Mouse (Mus musculus): ENCODE measurements around the gene Pank4. TPM values are rescaled to one million over a fixed set of nuclear protein-coding genes. Genes with fewer than 3 reads are reported as not detected.
A peak's percentile ranks its signal among the peaks of the same experiment; 100 is the strongest.

Pank4 gene
- total and polyA plus RNA-seq, 2 experiments from 2014 or later: 25.2 to 40.9 TPM

DNA sequence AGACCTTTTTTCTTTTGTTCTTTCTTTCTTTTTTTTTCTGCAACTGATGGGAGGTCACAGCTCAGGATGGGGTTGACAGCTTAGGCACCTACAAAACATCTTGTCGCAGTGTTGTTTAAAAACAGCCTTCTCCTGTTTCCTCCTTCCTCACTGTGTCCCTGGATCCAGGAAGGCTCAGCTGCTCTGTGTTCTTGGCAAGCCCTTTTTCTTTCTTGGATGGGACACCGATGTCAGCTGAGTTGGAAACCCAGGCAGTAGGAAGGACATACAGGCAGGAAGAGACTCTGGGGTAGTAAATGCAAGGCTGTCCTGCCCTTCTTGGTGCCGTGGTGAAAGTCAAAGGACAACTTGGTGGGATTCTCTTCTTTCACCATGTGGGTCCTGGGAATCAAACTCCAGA is 1.9 kb downstream of the Pank4 start:
- 33% methylated on average over 3 of the region's 3 CpGs for WGBS
- Histone ChIP-seq H3K4me2 (ENCODE audit: low read depth, low read length) (peak overlapping the region; percentile 84; the same call in 1 of the 2 replicates), H3K27me3 (ENCODE audit: insufficient read depth, low read length) (no peaks in the 10 kb centered on the region), H3K27ac (no peak overlapping the region), H3K9ac (replicated peaks; ENCODE audit: low read length) (peak overlapping the region; percentile 58; the same call in 1 of the 2 replicates), H3K36me3 (ENCODE audit: insufficient read depth, low read length) (peaks cover 19% of the 10 kb centered on the region), H3K4me1 (ENCODE audit: insufficient read depth, low read length) (peaks cover 12% of the 10 kb centered on the region), H3K4me3 (ENCODE audit: low read length) (no peak overlapping the region), H3K9me3 (ENCODE audit: low read length) (no peaks in the 10 kb centered on the region)
- ATAC-seq (no peak), DNase-seq (ENCODE audit: low spot score) (peak; percentile 3)
- TF ChIP-seq CTCF (IDR thresholded peaks at IDR 0.05; ENCODE audit: low read depth): no peak

- H3K9ac ChIP-seq (replicated peaks; ENCODE audit: low read length): no peak overlapping the region
- WGBS: 60% methylated on average over 5 of the region's 5 CpGs
- H3K4me2 ChIP-seq (ENCODE audit: low read depth, low read length): no peak overlapping the region
- H3K27ac ChIP-seq: no peak overlapping the region
- H3K4me1 ChIP-seq (ENCODE audit: insufficient read depth, low read length): peaks cover 12% of the 10 kb centered on the region
- ATAC-seq (no peak), DNase-seq (ENCODE audit: low spot score) (peak; percentile 85)
- H3K4me3 ChIP-seq (ENCODE audit: low read length): no peak overlapping the region
- no peaks in the 10 kb centered on the region for H3K9me3 ChIP-seq (ENCODE audit: low read length)
- H3K36me3 ChIP-seq (ENCODE audit: insufficient read depth, low read length): peaks cover 31% of the 10 kb centered on the region
- no peaks in the 10 kb centered on the region for H3K27me3 ChIP-seq (ENCODE audit: insufficient read depth, low read length)
- TF ChIP-seq CTCF (IDR thresholded peaks at IDR 0.05; ENCODE audit: low read depth): peak; percentile 68
Observed at GRCm38 (mm10) chr4:154967173-154967572, 3.2 kb downstream of the Pank4 start.

DNA sequence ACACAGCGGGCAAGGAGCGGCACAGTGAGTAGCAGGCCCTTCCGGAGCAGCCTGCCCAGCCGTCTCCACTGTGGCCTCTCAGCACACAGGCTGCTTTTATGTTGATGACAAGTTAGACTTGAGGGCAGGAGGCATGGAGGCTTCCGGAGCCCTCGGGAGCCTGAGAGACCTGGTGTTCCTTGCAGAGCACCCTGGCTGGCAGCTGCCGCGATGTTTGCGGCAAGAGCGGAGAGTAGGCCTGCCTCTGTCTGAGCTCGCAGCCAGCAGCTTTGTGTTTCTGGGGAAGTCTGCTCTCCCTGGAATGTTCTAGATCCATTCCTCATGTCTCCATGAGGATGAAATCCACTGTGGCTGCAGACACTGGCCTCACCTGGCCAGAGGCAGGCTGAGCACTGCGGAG is 8.6 kb downstream of the Pank4 start:
- Histone ChIP-seq H3K4me1 (ENCODE audit: insufficient read depth, low read length) (no peaks in the 10 kb centered on the region), H3K27me3 (ENCODE audit: insufficient read depth, low read length) (no peaks in the 10 kb centered on the region), H3K4me2 (ENCODE audit: low read depth, low read length) (no peak overlapping the region), H3K4me3 (ENCODE audit: low read length) (no peak overlapping the region), H3K27ac (no peak overlapping the region), H3K36me3 (ENCODE audit: insufficient read depth, low read length) (peaks cover 77% of the 10 kb centered on the region), H3K9me3 (ENCODE audit: low read length) (no peaks in the 10 kb centered on the region), H3K9ac (replicated peaks; ENCODE audit: low read length) (no peak overlapping the region)
- DNase-seq (ENCODE audit: low spot score) (no peak), ATAC-seq (no peak)
- WGBS: 92% methylated on average over 12 of the region's 12 CpGs
- no peak for TF ChIP-seq CTCF (IDR thresholded peaks at IDR 0.05; ENCODE audit: low read depth)

GRCm38 (mm10) chr4:154974163-154974611 is 10.3 kb downstream of the Pank4 start:
- 78% methylated on average over 11 of the region's 11 CpGs for WGBS
- ATAC-seq (no peak), DNase-seq (ENCODE audit: low spot score) (no peak)
- Histone ChIP-seq H3K4me2 (ENCODE audit: low read depth, low read length) (no peak overlapping the region), H3K9ac (replicated peaks; ENCODE audit: low read length) (no peak overlapping the region), H3K9me3 (ENCODE audit: low read length) (no peaks in the 10 kb centered on the region), H3K27ac (no peak overlapping the region), H3K27me3 (ENCODE audit: insufficient read depth, low read length) (no peaks in the 10 kb centered on the region), H3K4me3 (ENCODE audit: low read length) (no peak overlapping the region), H3K4me1 (ENCODE audit: insufficient read depth, low read length) (no peaks in the 10 kb centered on the region), H3K36me3 (ENCODE audit: insufficient read depth, low read length) (peaks cover 90% of the 10 kb centered on the region)
- TF ChIP-seq CTCF (IDR thresholded peaks at IDR 0.05; ENCODE audit: low read depth): no peak

DNA sequence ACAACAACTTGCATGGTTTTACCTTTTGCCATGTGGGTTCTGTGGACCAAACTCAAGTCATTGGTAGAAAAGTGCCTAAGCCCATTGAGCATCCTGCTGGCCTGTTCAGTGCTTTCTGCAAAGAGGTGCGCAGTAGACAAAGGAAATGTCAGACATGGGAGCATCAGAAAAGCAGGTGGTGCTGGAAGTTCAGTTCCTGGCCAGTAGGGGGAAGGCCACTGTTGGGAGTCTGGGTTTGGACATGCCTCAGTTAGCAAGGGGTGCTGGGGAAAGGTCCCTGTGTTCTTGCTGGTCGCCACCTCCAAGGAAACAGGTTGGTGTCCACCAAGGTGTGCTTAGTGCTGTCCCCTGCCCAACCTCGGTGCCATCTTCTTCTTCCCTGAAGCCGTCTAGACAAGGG is 16.2 kb downstream of the Pank4 start:
- Histone ChIP-seq H3K27me3 (ENCODE audit: insufficient read depth, low read length) (no peaks in the 10 kb centered on the region), H3K27ac (no peak overlapping the region), H3K4me3 (ENCODE audit: low read length) (no peak overlapping the region), H3K36me3 (ENCODE audit: insufficient read depth, low read length) (peaks cover 60% of the 10 kb centered on the region), H3K4me2 (ENCODE audit: low read depth, low read length) (no peak overlapping the region), H3K4me1 (ENCODE audit: insufficient read depth, low read length) (no peaks in the 10 kb centered on the region), H3K9ac (replicated peaks; ENCODE audit: low read length) (no peak overlapping the region), H3K9me3 (ENCODE audit: low read length) (no peaks in the 10 kb centered on the region)
- WGBS: 98% methylated on average over 4 of the region's 4 CpGs
- peak; percentile 68 for TF ChIP-seq CTCF (IDR thresholded peaks at IDR 0.05; ENCODE audit: low read depth)
- DNase-seq (ENCODE audit: low spot score) (peak; percentile 42), ATAC-seq (no peak)

DNA sequence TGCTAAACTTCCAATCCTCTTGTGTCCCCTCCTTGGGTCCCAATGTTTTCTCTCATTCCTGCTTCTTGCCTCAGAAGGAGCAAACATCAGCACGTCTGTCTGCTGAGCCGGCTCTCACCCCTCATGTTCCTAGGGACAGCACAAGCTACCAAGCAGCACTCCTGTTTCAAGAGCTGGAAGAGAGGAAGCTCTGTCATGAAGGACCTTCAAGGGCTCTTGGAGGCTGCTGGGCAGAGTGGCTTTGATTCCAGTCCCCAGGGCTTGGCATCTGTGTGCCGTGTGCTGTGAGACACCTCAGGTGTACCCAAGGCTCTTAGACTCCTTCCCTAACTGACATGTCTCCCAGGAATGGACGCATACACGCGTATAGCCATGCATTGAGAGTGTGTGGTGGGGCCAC is 17.2 kb downstream of the Pank4 start:
- no peaks in the 10 kb centered on the region for H3K9me3 ChIP-seq (ENCODE audit: low read length)
- H3K4me2 ChIP-seq (ENCODE audit: low read depth, low read length): no peak overlapping the region
- no peak overlapping the region for H3K4me3 ChIP-seq (ENCODE audit: low read length)
- no peak overlapping the region for H3K27ac ChIP-seq
- no peaks in the 10 kb centered on the region for H3K4me1 ChIP-seq (ENCODE audit: insufficient read depth, low read length)
- TF ChIP-seq CTCF (IDR thresholded peaks at IDR 0.05; ENCODE audit: low read depth): no peak
- ATAC-seq (no peak), DNase-seq (ENCODE audit: low spot score) (no peak)
- H3K36me3 ChIP-seq (ENCODE audit: insufficient read depth, low read length): peaks cover 50% of the 10 kb centered on the region
- no peaks in the 10 kb centered on the region for H3K27me3 ChIP-seq (ENCODE audit: insufficient read depth, low read length)
- no peak overlapping the region for H3K9ac ChIP-seq (replicated peaks; ENCODE audit: low read length)
- 87% methylated on average over 6 of the region's 6 CpGs for WGBS

DNA sequence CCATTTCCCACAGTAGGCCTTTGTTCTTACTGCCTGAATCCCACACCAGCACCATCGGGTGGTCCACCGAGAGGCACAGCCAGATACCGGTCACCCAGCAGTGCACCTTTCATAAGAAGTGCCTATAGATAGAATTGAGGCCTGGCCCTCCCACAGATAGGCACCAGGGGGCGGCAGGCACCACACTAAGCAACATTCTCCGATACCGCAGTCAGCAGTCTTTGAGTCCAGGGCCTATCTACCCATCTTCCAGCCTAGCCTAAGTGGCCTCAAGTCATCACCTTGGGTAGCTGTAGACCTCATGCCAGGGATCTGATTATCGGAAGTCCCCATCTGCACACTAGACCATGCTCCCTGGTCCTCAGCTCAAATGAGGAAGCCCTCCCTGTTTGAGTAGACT is 17.6 kb downstream of the Pank4 start:
- H3K4me2 ChIP-seq (ENCODE audit: low read depth, low read length): no peak overlapping the region
- peak; percentile 89 for TF ChIP-seq CTCF (IDR thresholded peaks at IDR 0.05; ENCODE audit: low read depth)
- 37% methylated on average over 7 of the region's 7 CpGs for WGBS
- H3K9ac ChIP-seq (replicated peaks; ENCODE audit: low read length): no peak overlapping the region
- no peaks in the 10 kb centered on the region for H3K4me1 ChIP-seq (ENCODE audit: insufficient read depth, low read length)
- H3K27ac ChIP-seq: no peak overlapping the region
- DNase-seq (ENCODE audit: low spot score) (peak; percentile 85), ATAC-seq (peak; percentile 64)
- no peaks in the 10 kb centered on the region for H3K27me3 ChIP-seq (ENCODE audit: insufficient read depth, low read length)
- H3K4me3 ChIP-seq (ENCODE audit: low read length): no peak overlapping the region
- no peaks in the 10 kb centered on the region for H3K9me3 ChIP-seq (ENCODE audit: low read length)
- H3K36me3 ChIP-seq (ENCODE audit: insufficient read depth, low read length): peaks cover 46% of the 10 kb centered on the region
